Mouse (Mus musculus): Measurements from ENCODE around the gene Rcc1. TPM values are rescaled to one million over a fixed set of nuclear protein-coding genes. Genes with fewer than 3 reads are reported as not detected.

The Rcc1 gene
- total RNA-seq (2021) = 1 to 10 TPM; 6.0 to 6.3 TPM
- long read RNA-seq, experiment 1, partial matches to known transcripts = 0 of 13 reads
- long read RNA-seq, experiment 1, other reads (novel, unspliced or antisense) = 10 of 13 reads
- long read RNA-seq, experiment 2, partial matches to known transcripts = 3 of 13 reads
- long read RNA-seq, experiment 2, other reads (novel, unspliced or antisense) = 6 of 13 reads

DNA sequence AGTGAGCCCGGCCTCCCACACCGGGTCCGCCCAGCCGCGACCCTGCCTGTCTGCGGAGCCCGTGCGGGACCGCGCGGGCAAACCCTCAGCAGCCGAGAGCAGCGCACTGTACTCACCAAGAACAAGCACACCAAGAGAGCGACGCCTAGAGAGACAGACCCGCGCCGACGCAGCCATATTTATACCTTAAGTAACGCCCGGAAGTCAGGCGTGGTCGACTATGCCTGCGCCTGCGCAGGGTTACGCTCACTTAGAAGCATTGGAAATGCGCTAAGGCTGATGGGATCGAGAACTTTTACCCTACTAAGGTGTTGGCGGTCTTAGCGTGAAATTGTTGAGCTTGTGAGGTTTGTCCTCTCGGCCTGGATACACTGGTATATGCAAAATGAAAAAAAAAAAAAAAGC, at the start of gene Rcc1:
Gene Rcc1 (minus strand): TSS at position 125 of the 405 bp plus-strand sequence.
- DNase-seq = peak; percentile 88
- intact Hi-C loops (cut with DNase I) = no loop called here

DNA sequence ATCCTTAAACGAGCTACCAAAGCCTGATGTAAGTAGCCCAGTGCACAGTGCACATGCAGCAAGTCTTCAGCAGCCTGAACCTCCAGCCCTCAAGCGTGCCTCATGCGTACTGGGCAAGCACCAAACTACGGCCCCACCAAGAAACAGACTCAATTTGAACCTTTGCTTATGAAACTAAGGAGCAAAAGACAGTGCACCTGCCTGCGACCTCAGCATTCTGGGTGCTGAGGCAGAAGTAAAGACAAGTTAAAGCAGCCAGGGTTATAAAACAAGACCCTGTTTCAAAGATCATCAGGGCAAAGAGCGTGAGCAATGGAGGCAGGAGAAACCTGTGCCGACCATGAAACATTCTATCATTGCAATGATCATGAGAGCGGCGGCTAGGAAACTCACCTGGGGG, 47.6 kb upstream of the Rcc1 start:
- no peak for DNase-seq
- intact Hi-C loops (cut with DNase I) = no loop called here

DNA sequence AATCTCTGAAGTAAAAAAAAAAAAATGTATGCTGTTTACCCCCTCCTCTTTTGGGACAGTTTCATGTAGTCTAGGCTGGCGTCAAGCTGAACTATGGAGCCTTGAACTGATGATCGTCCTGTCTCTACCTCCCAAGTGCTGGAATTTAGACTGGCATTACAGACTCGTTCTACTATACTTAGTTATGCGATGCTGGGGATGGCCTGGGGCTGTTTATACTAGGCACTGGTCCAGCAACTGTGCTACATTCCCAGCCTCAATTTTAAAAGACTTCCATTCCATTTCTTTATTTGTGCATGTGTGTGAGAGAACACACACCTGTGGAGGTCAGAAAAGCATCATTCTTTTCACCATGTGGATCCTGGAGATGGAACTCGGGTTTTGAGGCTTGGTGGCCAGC, 45.5 kb upstream of the Rcc1 start:
- DNase-seq = no peak
- intact Hi-C loops (cut with DNase I) = no loop called here

DNA sequence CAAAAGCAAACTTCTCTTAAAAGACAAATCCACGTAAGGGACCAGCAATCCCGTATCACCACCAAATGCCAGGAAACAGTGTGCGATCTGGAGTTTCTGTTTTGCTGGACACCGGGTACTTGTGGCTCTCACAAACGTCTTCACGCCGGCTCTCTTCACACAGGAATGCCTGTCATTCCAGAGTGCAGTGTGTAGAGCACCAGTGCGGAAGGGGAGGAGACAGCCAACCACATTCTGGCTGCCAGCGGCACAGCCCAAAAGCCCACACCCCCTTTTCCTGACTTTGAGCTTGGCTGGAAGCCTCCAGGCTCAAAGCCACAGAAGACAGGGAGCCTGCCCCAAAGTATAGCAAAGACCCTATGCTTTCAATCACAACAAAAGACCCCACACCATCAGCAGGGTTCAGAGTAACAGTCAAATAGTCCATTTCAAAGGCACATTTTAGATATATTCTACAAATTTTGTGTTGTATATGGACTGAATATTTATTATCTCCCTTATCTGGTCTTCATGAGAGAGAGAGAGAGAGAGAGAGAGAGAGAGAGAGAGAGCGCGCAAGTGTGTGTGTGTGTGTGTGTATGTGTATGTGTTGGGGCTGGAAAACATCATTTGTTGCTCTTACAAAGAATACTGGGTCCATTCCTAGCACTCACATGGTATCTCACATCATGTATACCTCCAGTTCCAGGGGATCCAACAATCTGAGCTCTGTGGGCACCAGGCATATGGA, 44.8 kb upstream of the Rcc1 start:
- intact Hi-C loops (cut with DNase I) = no loop called here

DNA sequence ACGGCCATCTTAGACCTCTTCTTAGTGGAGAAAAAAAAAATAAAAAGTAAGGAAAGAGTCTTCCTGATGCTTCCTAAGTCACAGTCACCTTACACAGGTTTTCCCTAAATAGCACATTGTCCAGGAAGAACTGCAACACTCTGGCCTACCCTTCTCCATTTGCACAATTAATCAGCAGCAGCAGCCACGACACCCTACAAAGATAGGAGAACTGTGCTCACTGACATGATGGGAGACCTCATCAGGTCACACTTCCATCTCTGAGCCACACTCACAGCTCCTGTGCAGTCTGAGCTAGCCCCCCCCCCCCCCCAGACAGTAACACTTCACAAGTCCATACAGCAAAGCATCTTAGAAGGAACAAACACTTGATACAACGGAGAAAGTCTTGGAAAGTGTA, 43.7 kb upstream of the Rcc1 start:
- no peak for DNase-seq
- intact Hi-C loops (cut with DNase I) = no loop called here

More for the DNA sequence above, 44.8 kb upstream of the Rcc1 start:
- DNase-seq = peak; percentile 54 to 56

DNA sequence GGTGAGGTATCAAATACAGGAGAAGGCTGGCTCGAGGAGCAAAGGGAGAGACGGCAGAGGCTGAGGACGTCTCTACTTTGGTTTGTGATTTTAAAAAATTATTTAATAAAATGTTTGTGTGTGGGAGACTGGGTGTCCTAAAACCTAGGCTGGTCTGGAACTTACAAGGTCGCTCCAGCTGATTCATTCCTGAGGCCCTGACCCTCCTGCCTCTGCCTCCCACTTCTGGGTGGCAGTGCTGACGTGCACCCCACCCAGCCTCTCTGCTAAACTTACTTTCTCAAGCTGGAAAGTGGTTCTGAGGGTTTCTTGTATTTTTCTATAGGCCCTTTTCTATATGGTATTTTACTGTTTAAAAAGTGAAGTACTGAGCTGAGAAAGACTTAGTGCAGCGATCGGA, 42.8 kb upstream of the Rcc1 start:
- no peak for DNase-seq
- intact Hi-C loops (cut with DNase I) = no loop called here

DNA sequence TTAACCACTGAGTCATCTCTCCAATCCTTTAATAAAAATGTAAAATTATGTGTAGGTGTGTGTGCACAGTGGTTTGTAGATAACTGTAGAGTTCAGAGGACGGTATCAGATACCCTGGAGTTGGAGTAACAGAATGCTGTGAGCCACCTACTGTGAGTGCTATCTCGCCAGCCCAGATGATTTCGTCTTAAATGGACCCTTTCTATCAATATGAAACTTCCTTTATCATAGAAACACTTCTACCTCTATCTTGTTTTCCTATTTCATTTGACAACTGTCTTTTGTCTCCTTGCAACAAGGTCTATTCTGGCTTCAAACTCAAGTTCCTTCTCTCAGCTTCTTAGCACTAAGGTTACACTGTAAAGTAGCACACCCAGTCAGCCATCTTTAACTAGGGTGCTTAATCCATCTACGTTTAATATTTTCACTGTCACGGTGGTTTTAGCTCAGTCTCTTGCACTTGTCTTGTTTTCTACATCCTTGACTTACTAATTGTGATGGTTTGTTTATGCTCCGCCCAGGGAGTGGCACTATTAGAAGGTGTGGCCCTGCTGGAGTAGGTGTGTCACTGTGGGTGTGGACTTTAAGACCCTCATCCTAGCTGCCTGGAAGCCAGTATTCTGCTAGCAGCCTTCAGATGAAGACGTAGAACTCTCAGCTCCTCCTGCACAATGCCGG, 37.8 kb upstream of the Rcc1 start:
- DNase-seq = no peak
- intact Hi-C loops (cut with DNase I) = no loop called here

DNA sequence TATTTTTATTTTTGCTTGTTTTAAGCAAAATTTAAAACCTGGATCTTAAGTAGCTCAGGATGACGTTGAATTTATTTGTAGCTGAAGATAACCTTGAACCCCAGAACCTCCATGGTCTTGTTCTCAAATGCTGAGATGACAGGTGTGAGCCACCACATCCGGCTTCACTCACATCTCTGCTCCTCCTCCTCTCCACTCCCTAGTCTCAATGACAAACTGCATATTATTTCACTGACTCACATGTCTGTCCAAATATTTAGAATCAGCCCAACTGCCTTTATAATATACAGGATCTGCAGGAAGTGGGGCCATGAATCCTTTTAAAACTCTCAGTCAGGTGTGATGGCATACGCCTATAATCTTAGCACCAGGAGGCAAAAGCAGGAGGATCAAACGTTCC, 35.9 kb upstream of the Rcc1 start:
- intact Hi-C loops (cut with DNase I) = no loop called here
- DNase-seq = no peak

DNA sequence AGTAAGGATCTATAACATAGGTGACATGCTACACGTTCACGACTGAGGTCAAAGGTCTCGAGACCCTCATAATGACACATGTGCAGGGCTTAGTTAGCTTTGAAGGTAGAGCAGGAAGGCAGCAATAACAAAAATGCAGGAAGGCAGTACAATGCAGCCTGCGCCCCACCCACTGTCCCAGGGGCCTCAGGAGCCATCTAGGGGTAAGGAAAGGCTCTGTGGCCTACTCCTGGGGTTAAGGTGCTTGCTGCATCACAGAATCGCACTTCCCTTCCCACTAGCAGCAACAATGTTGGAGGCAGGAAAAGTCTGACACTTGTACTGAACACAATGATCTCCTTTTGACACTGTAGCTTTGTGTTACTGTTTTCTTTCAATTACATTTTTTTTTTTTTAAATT, 34.2 kb upstream of the Rcc1 start:
- no peak for DNase-seq
- intact Hi-C loops (cut with DNase I) = no loop called here

DNA sequence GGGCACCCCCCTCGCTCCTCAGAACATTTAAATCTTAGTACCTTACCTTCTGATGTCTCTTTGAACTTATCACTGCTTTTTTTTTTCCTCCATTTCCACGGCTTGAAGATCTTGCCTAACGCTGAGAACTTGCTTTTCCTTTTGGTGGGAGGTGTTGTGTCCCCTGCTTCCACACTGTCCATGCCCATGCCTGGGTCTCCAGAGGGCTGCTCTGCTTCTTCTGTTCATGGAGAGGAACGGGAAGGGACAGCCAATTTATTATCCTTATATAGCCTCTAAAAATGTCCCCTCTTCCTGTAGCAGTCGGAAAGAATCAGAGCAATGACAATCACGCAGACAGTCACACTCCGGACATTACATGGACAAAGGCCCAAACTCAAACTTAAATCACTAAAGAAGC, 33.4 kb upstream of the Rcc1 start:
- intact Hi-C loops (cut with DNase I) = no loop called here
- no peak for DNase-seq

DNA sequence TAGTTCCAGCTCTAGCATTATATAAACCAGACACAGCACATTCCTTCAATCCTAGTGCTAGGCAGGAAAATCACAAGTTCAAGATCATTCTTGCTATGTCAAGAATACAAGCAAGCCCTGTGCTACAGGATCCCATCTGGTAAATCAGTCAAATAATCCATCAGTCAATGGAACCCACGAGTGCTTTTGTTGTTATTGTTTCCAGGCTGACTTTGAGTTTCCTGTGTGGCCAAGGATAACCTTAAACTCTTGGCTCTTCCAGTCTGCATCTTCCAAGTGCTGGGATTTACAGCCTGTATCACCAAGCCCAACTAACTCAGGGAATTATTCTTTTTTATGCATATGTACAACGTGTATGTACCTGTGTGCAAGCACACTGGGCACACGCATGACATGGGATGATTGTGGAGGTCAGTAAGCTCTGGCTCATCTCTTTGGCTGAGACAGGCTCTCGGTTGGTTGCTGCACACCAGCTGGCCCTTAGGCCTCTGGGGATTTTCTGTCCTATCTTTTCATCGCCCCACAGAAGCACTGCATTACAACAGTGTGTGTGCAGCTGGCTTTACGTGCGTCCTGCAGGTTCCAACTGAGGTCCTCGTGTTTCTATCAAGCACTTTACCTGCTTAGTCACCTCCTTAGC, 32.5 kb upstream of the Rcc1 start:
- no peak for DNase-seq
- intact Hi-C loops (cut with DNase I) = no loop called here

DNA sequence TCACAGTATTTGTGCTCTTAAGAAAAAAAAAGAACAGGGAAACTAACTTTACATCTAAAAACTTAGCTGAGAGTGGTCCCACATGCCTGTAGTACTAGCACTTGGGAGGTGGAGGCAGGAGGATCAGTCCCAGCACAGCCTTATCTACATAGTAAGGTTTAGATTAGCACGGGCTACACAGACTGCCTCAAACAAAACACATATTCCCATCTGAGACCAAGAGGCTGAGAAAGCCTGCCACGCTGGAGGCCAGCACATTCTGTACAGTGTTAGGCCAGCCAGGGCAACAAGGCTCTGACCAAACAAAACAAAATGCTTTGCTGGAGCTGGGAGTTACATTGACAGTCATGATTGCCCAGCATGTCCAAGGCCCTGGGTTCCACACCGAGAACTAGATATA, 30.1 kb upstream of the Rcc1 start:
- intact Hi-C loops (cut with DNase I) = no loop called here

DNA sequence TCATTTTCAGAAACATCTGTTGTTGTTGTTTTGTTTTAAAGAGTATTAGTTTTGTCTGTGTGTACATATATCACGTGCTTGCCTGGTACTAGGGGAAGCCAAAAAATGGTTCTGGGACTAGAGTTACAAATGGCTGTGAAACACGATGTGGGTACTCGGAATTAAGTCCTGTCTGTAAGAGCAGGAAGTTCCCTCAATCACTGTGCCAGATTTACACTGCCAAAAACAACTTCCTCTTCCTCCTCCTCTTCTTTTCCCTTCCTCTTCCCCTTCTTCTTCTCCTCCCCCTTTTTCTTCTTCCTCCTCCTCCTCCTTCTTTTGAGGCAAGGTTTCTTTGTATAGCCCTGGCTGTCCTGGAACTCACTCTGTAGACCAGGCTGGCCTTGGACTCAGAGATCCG, 28.9 kb upstream of the Rcc1 start:
- intact Hi-C loops (cut with DNase I) = no loop called here
- DNase-seq = no peak

More for the DNA sequence above, 30.1 kb upstream of the Rcc1 start:
- no peak for DNase-seq

DNA sequence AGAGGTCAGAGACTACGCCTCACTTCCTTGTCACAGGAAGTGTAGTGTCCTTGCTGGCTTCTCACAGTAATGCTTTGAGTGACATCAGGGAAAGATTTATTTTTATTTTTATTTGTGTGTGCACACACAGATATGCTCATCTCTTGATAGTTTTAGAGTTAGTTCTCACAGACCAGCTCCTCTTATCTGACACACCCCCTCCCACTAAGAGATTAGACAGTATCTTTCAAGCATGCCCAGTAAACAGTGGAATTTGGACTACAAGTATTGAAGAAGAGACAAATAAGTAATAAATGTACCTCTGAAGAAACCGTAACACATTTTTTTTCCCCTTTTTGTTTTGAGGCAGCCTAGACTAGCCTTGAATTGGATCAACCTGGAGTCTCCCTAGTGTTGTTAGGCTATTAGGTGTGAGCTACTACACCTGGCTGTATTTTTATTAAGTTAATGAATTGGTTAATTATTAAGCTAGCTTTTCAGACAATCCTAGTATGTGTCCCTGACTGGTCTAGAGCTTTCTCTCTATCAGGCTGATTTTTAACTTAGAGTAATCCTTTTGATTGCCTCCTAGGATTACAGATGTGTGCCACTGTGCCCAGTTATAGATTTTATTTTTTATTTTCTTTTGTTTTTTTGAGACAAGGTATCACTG, 27.7 kb upstream of the Rcc1 start:
- no peak for DNase-seq
- intact Hi-C loops (cut with DNase I) = no loop called here

DNA sequence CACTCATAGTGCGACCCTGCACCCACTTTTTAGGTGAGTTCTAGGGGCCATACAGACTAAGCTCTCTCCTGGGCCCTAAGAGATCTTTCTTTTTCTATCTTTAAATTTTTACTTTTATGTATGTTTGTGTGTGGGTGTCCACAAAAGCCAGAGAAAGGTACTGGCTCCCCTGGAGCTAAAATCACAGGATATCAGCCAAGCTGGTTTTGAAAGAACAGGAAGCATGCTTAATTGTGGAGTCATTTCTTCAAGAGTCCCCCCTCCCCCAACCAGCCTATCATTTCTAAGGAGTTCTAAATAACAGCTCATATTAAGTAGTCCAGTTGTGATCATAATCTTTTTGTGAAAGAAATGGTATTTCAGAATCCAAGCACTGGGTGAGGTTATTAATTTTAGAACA, 20.4 kb upstream of the Rcc1 start:
- no peak for DNase-seq
- intact Hi-C loops (cut with DNase I) = no loop called here

DNA sequence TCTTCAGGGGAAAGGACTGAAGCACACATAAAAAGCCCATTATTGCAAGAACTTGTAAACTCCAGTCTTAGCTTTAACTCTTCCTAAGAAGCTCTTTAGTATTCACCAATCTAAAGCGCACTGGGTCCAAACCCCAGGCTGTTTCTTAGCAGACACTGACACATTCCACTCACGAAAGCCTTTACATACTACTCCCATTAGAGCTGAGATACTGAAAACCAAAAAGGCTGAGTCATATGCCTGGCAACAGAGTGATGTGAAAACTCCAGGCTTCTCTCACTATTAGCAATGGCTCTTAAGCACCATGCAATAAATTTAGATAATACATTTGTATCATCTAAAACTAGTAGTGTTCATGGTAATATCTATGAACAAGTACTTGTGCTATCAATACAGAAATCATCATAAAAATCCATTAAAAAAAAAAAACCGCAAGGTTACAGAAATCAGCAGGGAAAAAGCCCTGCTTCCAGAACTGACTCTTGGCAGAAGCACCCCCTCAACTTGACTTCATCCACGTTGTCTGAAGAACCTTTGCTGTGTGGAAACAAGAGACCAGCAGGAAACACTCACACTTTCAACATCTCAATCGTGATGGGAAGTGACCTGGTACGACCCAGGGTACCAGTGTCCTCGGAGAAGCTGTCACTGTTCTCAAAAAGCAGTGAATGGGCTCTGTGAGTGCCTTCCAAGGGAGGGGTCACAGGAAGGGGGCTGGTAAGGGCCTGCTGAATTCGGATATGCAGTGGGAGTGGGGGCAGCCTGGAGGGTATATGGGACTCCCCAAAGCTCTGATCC, 16.7 kb upstream of the Rcc1 start:
- no peak for DNase-seq
- intact Hi-C loops (cut with DNase I) = no loop called here

DNA sequence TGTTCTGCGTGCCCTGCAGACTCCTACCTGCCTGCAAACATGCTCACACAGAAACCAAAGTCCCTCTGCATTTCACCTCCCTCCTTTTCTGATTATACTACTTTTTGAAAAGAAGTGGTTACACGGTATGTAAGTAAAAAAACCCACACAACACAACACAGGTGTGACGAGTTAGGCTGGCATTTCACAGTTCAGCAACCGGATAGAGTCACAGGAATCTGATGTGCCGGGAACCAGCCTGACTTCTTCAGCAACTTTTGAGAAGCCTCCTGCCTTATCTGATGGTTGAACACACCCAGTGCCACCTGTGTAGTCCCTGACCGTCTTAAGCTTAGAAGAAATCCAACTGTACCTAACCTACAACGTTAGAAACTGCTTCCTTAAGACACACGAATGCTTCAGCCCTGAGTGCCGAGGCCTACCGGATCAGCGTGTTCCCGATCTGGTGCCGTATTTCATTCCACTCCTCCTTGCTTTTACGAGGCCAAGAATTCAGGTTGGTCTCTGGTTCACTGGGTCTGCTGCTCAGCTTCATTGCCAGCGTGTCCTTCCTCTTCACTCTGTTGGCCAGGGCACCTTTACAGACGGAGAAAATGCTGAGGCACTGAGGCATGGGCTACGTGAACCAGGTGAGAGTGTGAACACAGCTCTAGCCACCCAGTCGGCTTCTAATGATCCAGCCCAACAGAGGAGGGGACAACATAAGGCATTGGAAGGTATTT, 14.2 kb upstream of the Rcc1 start:
- no peak for DNase-seq
- intact Hi-C loops (cut with DNase I) = no loop called here

DNA sequence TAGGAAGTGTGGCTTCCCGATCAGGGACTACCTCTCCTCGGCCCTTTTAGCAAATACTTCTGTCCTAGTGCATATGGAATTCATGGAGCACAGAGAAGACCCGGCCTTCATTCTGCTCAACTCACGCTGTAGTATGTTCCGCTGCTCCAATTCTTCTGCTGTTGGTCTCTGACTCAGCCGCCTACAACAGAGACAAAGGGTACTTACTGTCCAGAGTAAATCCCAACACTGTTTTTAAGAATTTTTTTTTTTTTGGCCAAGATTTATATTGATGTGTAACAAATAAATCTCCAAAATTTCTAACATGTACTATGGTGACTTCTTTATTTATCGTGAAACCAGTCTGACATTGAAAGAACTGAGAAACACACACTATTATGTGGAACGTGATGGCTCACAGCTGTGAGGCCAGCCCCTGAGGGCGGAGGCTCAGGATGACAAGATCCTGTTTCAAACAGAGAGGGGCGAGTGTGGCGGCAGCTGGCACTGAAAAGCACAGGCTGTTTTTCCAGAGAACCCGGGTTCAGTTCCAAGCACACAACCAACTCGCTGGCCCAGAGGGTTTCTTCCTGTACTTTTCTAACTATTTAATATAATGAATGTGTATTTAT, 12.2 kb upstream of the Rcc1 start:
- intact Hi-C loops (cut with DNase I) = no loop called here
- no peak for DNase-seq

DNA sequence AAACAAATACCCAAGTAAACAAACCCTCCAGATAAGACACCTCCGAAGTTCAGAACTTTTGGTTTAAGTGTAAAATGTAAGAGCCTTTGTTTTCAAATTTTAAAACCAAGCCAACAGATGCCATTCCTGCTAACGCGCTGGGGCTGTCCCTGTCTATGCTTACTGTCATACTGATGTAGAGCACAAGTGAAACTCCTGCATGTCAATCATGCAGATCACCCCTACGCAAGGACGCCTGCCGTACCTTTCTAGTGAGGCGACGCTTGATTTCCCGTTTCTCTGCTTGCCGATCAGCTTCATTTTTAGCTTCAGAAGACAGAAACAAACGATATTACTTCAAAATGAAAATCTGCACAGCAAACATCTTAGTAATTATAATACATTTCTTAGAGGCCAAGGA, 10.1 kb upstream of the Rcc1 start:
- intact Hi-C loops (cut with DNase I) = no loop called here
- no peak for DNase-seq

All from gastrocnemius, postnatal 36 days (tissue).